Mouse (Mus musculus): ENCODE measurements around the gene Dop1b.

- TF ChIP-seq CTCF (IDR thresholded peaks at IDR 0.05; ENCODE audit: borderline replicate concordance, extremely low read depth, insufficient read depth, insufficient read length) (no peak), POLR2A (IDR thresholded peaks at IDR 0.05; ENCODE audit: borderline replicate concordance, extremely low read depth, insufficient read depth, insufficient read length, poor library complexity, severe bottlenecking) (no peak)
Measured at GRCm38 (mm10) chr16:93817371-93817770, 105.7 kb downstream of the Dop1b start.
